Mouse (Mus musculus): ENCODE measurements around the gene BC048403.

Gene BC048403

DNA sequence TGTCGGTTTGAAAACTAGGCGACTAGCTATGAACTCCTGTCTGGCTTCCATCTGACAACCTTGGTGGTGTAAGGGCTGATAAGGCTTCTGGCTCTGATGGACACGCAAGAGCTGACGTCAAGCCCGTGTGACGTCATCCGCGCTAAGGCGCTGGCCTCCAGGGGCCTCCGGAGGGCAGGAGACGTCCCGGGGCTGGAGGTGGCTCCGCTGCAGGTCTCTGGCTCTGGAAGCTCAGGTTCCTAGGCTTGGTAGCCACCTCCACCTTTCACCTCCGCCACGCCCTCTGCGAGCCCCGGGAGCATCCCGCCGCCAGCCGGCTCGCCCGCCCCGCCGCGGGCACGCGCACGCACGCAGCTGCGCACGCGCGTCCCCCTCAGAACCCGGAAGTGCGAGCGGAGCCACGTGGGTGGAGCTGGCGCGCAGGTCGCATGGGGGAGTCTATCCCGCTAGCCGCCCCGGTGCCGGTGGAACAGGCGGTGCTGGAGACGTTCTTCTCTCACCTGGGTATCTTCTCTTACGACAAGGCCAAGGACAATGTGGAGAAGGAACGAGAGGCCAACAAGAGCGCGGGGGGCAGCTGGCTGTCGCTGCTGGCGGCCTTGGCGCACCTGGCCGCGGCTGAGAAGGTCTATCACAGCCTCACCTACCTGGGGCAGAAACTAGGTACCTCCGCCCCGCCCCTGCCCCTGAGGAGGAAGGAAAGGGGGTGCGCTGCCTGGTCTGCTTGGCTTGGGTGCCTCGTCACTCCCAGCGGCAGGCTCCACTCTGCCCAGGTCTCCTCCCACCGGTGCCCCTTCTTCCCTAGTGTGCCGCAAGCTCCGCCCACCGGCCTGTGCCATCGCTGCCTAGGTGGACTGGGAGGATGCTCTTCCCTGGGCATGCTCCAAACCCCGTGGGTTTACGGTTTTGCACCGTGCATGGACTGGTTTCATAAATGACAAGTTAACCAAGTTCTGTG, at the start of gene BC048403:
BC048403 (plus strand) TSS at position 390 of the 958 bp plus-strand sequence.
- DNase-seq (ENCODE audit: low spot score in 2 of 2) = peak; percentile 83 to 84

DNA sequence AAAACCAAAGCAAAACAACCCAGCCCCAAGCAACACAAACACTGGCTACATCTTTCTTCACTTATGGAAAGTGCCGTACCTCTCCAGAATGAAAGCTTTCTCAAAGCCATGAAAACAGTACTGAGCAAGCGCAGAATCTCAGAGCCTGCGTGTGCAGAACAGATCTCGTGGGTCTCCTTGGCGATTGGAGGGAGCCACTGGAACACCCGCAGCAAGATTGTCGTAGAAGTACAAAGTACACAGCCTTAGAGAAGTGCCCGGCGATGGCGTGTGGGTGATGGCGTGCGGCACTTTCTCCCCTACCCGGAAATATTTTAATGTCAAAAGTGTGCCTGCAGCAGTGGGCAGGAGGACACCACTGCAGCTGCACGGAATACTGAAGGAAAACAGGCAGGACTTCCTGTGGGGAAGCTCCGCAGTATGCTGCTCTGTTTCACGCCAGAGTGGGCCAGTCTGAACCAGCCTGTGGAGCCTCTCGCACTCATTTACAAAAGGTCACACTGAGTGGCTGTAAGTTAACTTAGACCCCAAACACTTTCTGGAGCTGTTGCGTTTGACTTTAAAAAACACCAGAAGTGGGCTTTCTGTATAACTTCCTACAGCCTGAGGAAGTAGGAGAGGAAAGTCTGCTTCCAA, 46.7 kb upstream of the BC048403 start:
- DNase-seq (ENCODE audit: low spot score in 2 of 2) = no peak

- DNase-seq (ENCODE audit: low spot score in 2 of 2) = no peak
Measured at GRCm38 (mm10) chr10:121694567-121694966, 45.2 kb upstream of the BC048403 start.

DNA sequence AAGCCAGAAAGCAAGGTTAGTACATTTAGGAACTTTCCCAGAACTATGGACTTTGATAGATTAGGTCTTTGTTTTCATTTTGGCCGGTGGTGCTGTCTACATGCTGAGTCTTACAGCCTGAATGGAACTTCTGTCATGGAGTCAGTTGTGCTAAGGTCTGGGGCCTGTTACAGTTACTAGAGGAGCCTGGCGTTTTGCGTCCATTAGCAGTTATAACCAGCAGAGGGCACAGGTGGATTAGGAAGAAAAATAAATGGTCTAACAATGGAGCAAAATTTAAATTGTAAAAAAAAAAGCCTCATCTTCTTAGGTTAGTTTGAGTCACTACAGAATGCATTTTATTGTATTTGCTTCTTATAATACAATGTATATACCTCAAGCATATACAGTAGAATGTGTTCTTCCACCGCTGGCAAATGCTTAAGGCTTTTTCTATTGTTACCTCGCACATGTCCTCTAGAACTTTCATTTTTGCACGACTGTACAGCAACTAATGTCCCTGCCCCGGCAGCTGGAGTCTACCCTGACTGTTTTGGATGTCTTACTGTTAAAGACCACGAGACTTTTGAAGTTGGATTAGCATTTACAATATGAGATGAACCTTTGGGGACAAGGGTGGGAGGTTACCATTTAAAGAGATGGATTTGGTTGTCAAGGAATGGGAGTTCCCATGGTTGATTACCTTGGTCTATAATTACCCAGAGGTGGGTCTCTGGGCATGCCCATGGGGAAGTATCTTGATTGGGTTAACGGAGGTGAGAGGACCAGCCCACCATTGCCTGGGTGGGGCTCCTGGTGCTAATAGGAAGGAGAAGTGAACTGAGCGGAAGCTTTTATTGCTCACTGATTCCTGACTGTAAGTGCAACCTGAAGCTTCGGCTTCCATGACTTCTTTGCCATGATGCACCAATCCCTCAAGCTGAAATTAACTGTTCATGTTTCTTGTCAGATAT, 38.2 kb upstream of the BC048403 start:
- DNase-seq (ENCODE audit: low spot score in 2 of 2) = peak in 1 of 2 experiments; percentile 16

GRCm38 (mm10) chr10:121703619-121704018, 36.1 kb upstream of the BC048403 start:
- DNase-seq (ENCODE audit: low spot score in 2 of 2) = no peak

DNA sequence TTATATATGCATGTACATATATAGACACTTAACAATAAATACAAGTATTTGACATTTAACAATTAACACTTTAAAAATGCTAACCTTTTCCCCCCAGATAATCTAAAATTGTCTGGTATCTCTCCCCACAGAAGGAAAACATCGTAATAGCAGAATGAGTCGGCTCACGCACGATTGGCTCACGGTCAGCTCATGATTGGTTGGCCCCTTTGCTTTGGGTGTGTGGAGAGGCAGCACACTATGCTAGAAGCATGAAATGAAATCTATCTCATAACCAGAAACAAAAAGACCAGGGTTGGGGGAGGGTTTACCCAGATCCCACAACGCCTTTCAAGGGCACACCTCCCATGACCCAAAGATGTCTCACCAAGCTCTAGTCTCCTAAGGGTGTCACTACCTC, 34.9 kb upstream of the BC048403 start:
- DNase-seq (ENCODE audit: low spot score in 2 of 2) = no peak

DNA sequence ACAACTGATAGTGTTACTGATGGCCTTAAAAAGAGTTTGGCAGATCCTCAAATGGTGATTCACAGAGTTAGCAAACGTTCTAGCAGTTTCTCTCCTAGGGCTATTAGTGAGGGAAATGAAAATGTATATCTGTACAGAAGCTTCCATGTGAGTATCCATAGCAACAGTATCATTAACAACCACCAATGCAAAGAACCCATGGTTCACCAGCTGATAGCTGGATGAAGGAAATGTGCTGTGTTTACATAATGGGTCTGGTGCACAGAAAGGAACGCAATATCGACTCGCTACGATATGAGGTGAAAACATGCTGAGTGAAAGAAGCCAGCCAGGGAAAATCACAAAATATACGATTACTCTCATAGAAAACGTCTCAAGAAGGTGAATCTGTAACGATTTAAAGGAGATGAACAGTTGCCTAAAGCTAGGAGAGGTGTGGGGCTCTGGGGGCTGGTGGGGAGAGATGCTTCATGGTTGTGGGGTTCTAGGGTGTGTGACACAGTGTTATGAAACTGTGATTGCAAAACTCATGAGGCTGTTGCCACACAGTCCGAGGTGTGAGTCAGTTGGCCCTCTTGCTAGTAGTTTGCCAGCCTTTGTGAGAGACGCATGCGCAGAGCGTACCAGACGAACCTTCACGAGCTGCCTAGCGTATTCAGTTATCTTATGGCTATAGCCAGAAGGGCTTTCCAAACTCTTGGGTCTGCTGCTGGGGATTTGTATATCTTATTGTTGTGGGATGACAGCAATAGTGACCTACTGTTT, 34.2 kb upstream of the BC048403 start:
- DNase-seq (ENCODE audit: low spot score in 2 of 2) = peak in 1 of 2 experiments; percentile 20

- DNase-seq (ENCODE audit: low spot score in 2 of 2) = no peak
Measured at GRCm38 (mm10) chr10:121716862-121717261, 22.9 kb upstream of the BC048403 start.

GRCm38 (mm10) chr10:121718896-121719585, 20.7 kb upstream of the BC048403 start:
- no peak for DNase-seq (ENCODE audit: low spot score in 2 of 2)

DNA sequence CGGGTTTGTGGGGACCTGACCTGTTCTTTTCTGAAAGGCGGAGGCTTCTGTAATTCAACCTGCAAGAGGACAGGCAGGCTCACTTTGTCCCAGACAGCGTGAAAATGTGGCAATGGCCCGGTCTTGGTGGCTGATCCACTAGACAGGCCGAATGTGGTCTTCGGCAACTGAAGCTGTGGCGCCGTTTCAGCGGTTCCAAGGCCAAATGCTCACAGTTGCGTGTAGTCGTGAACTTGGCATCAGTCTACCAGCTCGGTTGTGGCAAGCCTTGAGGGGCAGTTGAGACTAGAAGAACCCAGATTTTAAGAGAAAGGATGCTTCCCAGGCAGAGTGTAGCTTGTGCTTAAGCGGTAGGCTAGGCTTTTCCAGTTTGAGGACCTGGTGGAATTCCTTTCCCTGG, 19.0 kb upstream of the BC048403 start:
- no peak for DNase-seq (ENCODE audit: low spot score in 2 of 2)

DNA sequence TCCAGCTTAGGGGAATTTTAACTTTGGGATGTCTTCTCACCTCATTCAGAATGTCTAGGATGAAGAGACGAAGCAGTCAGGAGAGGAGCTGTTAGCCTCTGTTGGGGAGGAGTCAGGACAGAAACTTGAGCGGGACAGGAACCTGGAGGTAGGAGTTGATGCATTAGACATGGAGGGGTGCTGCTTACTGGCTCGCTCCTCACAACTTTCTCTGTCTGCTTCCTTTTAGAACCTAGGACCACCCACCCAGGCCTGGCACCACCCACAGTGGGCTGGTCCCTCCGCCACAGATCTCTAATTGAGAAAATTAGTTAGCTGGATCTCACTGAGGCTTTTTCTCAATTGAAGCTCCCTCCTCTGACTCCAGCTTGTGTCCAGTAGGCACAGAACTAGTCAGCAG, 13.2 kb upstream of the BC048403 start:
- no peak for DNase-seq (ENCODE audit: low spot score in 2 of 2)

DNA sequence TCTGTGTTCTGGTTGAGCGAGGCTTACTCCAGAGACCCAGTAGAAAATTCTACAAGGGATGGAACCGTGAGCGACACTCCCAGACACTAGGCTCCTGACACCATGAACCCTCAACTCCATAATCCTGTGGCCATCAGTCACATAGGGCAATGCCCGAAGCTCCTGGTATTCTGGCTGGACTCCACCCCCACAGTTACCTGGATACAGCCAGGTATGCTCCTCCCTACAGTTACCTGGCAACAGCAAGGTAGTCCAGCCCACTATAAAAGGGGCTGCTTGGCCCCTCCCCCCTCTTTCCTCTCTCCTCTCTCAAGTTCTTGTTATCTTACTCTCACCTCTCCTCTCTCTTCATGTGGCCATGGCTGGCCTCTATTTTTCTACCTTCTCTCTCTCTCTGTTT, 12.6 kb upstream of the BC048403 start:
- no peak for DNase-seq (ENCODE audit: low spot score in 2 of 2)

- DNase-seq (ENCODE audit: low spot score in 2 of 2) = no peak
Measured at GRCm38 (mm10) chr10:121728226-121728625, 11.5 kb upstream of the BC048403 start.

GRCm38 (mm10) chr10:121731048-121731725, 8.6 kb upstream of the BC048403 start:
- no peak for DNase-seq (ENCODE audit: low spot score in 2 of 2)

DNA sequence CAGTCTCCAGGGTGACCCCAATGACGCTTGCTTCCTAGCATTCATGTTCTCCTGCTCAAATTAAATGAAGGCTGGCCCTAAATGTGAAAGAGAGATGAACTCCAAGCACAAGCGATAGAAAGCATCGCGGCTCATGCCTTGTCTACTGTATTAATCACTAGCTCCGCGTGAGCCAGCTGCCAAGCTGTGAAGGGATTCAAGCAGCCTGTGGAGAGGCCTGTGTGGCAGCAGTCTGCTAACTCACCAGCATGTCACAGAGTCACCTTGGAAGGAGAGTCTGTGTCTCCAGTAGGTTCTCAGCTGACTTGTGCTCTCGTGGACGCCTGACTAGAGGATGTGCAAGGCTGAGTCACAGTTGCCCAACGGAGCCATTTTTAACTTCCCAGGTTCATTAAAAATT, 7.2 kb upstream of the BC048403 start:
- DNase-seq (ENCODE audit: low spot score in 2 of 2) = no peak

DNA sequence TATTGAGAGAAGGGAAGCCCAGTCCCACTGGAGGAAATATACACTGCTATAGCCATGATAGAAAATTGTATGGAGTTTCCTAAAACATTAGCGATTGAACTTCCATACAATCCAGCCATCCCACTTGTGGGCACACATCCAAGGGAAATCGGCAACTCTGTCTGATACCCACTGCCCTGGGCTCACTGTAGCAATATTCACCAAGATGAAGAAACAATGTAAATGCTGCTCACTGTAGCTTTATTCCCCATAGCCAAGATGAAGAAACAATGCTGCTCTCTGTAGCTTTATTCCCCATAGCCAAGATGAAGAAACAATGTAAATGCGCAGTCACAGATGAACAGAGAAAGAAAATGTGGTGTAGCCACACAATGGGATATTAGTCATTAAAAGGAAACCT, 2.5 kb upstream of the BC048403 start:
- no peak for DNase-seq (ENCODE audit: low spot score in 2 of 2)

- DNase-seq (ENCODE audit: low spot score in 2 of 2) = no peak
Measured at GRCm38 (mm10) chr10:121742336-121742735, 2.6 kb downstream of the BC048403 start.

DNA sequence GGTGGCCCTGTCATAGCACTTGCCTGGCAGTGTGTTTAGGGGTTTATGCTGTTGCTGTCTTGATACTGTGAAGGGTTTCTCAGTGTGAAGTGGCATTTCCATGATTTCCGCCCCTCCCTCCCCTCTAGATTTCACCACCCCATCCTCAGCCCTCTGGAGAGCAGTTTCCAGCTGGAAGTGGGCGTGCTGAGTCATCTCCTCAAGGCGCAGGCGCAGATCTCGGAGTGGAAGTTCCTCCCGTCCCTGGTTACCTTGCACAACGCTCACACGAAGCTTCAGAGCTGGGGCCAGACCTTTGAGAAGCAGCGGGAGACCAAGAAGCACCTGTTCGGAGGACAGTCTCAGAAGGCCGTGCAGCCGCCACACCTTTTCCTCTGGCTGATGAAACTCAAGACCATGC, 10.4 kb downstream of the BC048403 start:
- peak in 1 of 2 experiments; percentile 11 for DNase-seq (ENCODE audit: low spot score in 2 of 2)

- no peak for DNase-seq (ENCODE audit: low spot score in 2 of 2)
Measured at GRCm38 (mm10) chr10:121754237-121754636, 14.5 kb downstream of the BC048403 start.

GRCm38 (mm10) chr10:121755822-121756221, 16.1 kb downstream of the BC048403 start:
- DNase-seq (ENCODE audit: low spot score in 2 of 2) = no peak
